Mouse (Mus musculus): ENCODE measurements around the gene Arid1b.

The Arid1b gene

DNA sequence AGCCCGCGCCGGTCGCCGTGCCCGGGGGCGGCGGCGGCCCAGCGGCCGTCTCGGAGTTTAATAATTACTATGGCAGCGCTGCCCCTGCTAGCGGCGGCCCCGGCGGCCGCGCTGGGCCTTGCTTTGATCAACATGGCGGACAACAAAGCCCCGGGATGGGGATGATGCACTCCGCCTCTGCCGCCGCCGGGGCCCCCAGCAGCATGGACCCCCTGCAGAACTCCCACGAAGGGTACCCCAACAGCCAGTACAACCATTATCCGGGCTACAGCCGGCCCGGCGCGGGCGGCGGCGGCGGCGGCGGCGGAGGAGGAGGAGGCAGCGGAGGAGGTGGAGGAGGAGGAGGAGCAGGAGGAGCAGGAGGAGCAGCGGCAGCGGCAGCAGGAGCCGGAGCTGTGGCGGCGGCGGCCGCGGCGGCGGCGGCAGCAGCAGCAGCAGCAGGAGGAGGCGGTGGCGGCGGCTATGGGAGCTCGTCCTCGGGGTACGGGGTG lies 1.5 kb downstream of the Arid1b start:
- peak; percentile 79 for DNase-seq (ENCODE audit: low read depth, low spot score)

DNA sequence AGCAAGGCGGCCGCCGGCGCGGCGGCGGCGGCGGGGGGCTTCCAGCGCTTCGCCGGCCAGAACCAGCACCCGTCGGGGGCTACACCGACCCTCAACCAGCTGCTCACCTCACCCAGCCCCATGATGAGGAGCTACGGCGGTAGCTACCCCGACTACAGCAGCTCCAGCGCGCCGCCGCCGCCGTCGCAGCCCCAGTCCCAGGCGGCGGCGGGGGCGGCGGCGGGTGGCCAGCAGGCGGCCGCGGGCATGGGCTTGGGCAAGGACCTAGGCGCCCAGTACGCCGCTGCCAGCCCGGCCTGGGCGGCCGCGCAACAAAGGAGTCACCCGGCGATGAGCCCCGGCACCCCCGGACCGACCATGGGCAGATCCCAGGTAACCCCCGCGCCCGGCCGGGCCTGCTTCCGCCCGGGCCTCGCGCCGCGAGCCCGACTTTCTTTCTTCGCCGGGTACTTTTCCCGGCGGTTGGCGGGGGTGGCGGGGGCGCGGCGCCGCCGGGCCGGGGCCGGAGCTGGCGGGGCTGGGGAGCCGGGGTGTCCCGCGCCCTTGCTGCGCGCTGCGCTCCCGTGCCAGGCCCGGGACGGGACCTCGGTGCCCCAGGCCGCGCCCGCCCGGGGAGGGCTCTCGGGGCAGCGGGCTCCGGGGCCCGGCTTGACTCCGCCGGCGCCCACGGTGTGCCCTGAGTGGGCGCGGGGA lies 2.1 kb downstream of the Arid1b start:
- peak; percentile 31 for DNase-seq (ENCODE audit: low read depth, low spot score)

GRCm38 (mm10) chr17:4996814-4997549 lies 2.9 kb downstream of the Arid1b start:
- peak; percentile 42 for DNase-seq (ENCODE audit: low read depth, low spot score)

- no peak for DNase-seq (ENCODE audit: low read depth, low spot score)
Measured at GRCm38 (mm10) chr17:4997968-4998367, 3.8 kb downstream of the Arid1b start.

DNA sequence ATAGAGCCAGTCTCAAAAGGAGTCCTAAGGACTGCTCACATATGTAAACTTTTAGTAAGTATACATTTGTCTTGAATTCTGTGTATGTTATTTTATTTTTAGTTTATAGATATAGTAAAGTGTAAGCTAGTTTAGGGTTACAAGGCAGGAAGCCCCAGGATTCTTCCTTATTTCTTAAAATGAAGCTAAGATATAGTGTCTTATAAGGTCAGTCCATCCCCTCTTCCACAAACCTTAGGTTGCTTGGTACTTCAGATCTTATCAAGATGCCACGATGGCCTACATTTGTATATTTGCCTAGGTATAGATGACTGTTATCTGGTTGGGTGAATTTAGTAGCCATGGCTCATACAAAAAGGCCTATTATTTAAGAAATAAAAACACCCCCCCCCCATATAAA lies 5.1 kb downstream of the Arid1b start:
- DNase-seq (ENCODE audit: low read depth, low spot score), result no peak

DNA sequence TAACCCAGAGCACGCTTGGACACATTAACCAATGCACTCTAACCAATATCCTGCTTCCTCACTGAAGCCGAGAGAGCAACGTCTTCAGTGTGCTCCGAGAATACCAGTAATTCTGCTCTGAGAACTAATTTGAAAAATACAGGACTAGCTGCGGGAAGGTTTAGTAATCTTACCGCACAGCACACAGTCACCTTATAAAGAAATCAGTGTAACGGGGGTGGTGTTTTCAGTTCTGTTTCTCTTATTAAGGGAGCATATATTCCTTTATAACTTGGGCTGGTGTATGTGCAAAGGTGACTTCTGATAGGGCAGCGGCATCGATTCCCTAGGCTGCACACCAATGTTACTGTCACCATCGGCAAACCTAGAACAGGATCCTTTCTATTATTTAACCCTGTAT lies 5.9 kb downstream of the Arid1b start:
- no peak for DNase-seq (ENCODE audit: low read depth, low spot score)

DNA sequence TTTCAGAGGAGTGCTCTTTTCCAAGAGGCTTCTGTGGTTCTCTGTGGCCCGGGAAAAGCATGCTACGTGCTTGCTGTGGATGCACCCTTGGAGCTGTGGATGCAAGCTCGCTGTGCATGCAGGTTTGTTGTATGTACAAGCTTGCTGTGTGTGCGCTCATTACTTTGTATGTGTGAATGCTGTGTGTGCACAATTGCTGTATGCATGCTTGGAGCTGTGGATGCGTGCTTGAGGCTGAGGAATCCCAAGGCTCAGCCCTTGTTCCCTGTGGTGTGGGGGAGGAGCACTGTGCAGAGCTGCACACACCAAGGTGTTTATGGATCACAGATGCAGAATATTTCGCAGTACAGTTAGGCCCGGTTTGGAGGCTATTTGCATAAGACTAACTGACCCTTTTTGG lies 6.7 kb downstream of the Arid1b start:
- peak; percentile 42 for DNase-seq (ENCODE audit: low read depth, low spot score)

GRCm38 (mm10) chr17:5001531-5002131 lies 7.5 kb downstream of the Arid1b start:
- no peak for DNase-seq (ENCODE audit: low read depth, low spot score)

DNA sequence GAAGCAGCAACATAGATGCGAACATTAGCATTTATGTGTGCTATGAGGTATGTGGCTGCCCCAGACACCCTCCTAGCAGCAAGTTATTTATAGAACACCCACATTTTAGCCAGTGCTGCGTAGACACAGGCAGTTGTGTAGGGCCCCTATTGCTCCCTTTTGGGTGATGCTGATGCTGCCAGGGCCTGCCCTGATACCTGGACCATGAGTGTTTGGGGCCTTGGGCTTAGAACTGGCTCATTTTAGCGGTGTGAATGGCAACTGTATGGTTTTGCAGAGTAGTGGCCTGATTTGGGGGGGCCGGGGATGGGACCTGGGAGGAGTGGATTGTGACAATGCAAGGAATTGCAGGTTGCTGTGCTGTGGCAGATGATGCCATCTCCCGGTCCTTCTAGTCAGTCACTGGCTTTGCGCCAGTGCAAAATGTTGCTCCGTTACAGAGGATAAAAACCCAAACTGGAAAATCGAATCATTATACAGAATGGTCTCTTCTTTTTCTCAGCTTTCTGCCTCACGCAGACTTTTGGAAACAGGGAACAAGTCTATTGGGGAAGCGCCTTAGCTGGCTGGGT lies 8.9 kb downstream of the Arid1b start:
- no peak for DNase-seq (ENCODE audit: low read depth, low spot score)

DNA sequence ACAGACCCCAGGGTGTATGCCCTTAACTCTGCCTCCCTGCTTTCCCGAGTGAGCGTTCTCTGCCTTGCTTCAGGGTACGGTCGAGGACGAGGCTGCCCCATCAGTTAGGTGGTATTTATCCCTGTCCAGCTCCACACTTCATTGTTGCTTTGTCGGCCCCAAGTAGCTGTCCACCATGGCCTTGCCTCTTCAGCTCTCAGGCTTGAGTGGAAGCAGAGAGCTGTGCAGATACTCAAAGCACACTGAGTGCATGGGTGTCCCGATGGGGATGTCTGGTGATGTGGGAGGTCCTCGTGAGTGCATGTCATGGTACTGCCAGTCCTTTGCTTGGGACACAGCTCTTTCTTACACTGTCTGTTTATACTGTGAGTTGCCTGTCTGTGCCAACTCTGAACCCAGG lies 10.1 kb downstream of the Arid1b start:
- DNase-seq (ENCODE audit: low read depth, low spot score), result no peak

DNA sequence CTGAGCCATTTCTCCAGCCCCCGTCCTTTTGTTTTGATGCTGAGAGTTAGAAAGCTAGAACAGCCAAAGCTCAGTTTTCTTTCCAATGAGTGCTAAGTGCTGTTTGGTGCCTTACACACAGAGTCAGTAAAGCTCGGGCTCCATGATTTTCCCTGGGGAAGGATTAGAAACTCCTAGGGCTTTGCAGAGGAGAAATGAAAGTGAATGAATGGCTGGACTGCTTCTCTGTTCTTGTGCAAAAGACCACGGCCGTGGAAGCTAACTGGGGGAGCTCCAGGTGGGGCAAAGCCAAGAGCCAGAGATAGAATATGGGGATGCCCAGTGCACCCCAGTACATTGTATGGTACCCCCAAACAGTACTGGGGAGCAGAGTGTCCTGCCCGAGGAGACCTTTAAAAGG lies 10.6 kb downstream of the Arid1b start:
- DNase-seq (ENCODE audit: low read depth, low spot score), result no peak

GRCm38 (mm10) chr17:5005285-5005684 lies 11.2 kb downstream of the Arid1b start:
- no peak for DNase-seq (ENCODE audit: low read depth, low spot score)

GRCm38 (mm10) chr17:5007156-5007658 lies 13.1 kb downstream of the Arid1b start:
- DNase-seq (ENCODE audit: low read depth, low spot score), result peak; percentile 90

DNA sequence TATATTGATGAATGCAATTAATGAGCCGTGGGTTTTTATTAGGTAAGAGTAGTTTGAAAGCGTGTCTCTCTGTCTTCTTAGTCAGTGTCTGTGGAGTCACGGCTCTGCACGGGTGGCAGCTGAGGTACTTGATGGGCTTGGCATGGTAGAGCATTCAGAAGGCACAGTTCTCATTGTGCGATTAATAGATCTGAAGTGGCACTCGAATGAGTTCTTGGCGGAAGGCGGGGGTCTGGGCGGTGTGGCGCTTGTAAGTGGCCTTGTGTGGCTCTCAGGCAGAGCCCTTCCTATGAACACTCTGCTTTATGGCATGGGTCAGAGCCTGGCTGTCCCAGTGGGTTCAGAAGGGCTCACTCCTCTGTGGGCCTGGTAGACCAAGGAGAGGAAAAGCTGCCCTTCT lies 14.1 kb downstream of the Arid1b start:
- peak; percentile 38 for DNase-seq (ENCODE audit: low read depth, low spot score)

DNA sequence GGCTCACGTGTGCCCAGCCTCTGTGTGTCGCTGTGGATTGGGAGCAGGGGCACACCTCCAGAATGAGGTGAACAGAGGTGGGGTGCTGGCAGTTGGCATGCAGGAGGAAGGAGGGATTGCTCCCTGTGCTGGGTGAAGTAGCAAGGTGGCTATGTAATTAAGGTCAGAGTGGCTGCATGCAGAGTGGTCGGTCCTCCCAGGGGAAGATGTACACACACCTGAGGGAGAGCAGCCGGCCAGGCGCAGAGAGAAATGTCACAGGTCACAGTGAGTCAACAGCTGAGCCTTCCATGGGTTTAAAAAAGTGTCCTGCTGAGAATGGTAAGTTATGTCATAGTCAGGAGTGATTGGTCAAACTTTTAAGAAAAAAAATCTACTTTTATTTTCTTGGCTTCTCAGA lies 14.6 kb downstream of the Arid1b start:
- no peak for DNase-seq (ENCODE audit: low read depth, low spot score)

DNA sequence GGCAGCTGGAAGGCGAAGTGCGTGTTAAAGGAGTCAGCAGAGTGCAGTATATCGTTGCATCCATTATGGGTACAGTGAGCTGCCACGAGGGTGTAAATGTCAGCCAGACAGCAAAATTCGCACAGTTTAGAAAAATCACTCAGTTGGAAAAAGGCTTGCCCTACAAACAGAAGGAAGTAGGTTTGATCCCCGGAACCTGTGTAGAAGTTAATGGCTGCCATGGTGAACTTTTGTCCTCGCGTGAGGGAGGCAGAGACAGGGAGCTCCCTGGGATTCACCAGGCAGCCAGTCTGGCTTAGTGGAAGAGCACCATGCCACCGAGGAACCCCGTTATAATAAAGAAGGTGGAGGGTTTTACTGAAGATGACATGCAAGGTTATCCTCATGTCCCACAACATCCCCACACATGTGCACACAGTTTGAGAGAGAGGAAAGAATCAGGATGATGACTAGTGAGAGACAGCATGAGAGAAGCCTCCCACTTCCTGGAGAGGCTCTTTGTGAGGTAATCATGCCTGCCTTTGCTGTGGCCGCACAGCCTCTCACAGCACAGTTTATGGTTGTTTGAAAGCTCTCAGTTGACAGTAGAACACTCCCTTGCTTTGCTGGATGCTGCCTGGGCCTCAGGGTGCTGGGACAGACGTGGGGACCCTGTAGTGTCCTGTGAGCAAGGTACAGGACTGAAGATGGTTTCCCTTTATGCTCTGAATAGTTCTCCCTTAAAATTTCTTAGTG lies 15.6 kb downstream of the Arid1b start:
- DNase-seq (ENCODE audit: low read depth, low spot score), result no peak

- no peak for DNase-seq (ENCODE audit: low read depth, low spot score)
Measured at GRCm38 (mm10) chr17:5010781-5011180, 16.6 kb downstream of the Arid1b start.

- DNase-seq (ENCODE audit: low read depth, low spot score), result no peak
Measured at GRCm38 (mm10) chr17:5012091-5012490, 18.0 kb downstream of the Arid1b start.

DNA sequence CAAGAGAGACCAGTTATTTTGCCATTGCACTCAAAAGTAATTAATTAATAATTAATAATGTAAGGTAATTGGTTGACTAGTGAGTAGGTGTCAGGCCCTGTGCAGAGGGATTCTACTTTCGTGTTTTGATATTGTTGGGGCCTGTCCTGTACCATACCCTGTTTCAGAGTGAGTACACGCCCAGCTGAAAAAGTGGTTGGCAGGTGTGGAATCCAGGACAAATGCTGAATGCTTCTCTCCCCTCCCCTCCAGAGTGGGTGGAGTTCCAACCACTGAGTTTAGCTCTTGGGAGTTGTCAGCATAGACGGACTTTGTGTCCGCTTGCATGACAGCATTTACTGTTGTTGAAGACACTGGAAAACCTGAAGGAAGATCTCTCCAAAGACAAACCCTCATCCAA lies 18.4 kb downstream of the Arid1b start:
- peak; percentile 59 for DNase-seq (ENCODE audit: low read depth, low spot score)

- DNase-seq (ENCODE audit: low read depth, low spot score), result peak; percentile 37
Measured at GRCm38 (mm10) chr17:5014327-5014957, 20.3 kb downstream of the Arid1b start.

GRCm38 (mm10) chr17:5016404-5016803 lies 22.3 kb downstream of the Arid1b start:
- DNase-seq (ENCODE audit: low read depth, low spot score), result peak; percentile 60
